Mouse (Mus musculus) kidney, postnatal 0 days (tissue): ENCODE measurements around the gene P2rx3. TPM values are rescaled to one million over a fixed set of nuclear protein-coding genes. Genes with fewer than 3 reads are reported as not detected.

ENCODE experiments used
- ATAC-seq: fragments of 200-750 bp; cut with Nextera tagmentation; replicated peaks from 2 replicates; pipeline ENCODE4 v1.8.0; 2017; ENCODE audit warnings: low read depth, moderate number of reproducible peaks, moderate TSS enrichment, moderate library complexity; ENCODE audit not compliant: low FRiP score
- DNase-seq: peaks from one replicate; pipeline ENCODE4 v3.0.0-alpha.2; 2016; ENCODE audit warnings: low spot score
- H3K27ac ChIP-seq: fragments of 300-500 bp; sonication (generic); 2 replicates; pipeline ENCODE4 v1.5.1; 2014; ENCODE audit warnings: mild to moderate bottlenecking
- H3K27me3 ChIP-seq: fragments of 300-500 bp; sonication (generic); 2 replicates; pipeline ENCODE4 v1.6.1; 2014; ENCODE audit warnings: low read length, mixed read lengths; ENCODE audit not compliant: insufficient read depth
- H3K36me3 ChIP-seq: fragments of 300-500 bp; sonication (generic); 2 replicates; pipeline ENCODE4 v1.6.1; 2014; ENCODE audit warnings: low read length, mixed read lengths; ENCODE audit not compliant: insufficient read depth
- H3K4me1 ChIP-seq: fragments of 300-500 bp; sonication (generic); replicated peaks from 2 replicates; pipeline ENCODE4 v1.6.1; 2014; ENCODE audit warnings: antibody characterized with exemption, low read length, mixed read lengths; ENCODE audit not compliant: insufficient read depth
- H3K4me2 ChIP-seq: fragments of 300-500 bp; sonication (generic); 2 replicates; pipeline ENCODE4 v1.6.1; 2014; ENCODE audit warnings: mild to moderate bottlenecking, low read length, moderate library complexity, mixed read lengths
- H3K4me3 ChIP-seq: fragments of 300-500 bp; sonication (generic); replicated peaks from 2 replicates; pipeline ENCODE4 v1.5.1; 2014; ENCODE audit warnings: low read depth, low read length
- H3K9ac ChIP-seq: fragments of 300-500 bp; sonication (generic); 2 replicates; pipeline ENCODE4 v1.6.1; 2014; ENCODE audit warnings: low read depth, low read length
- H3K9me3 ChIP-seq: fragments of 300-500 bp; sonication (generic); replicated peaks from 2 replicates; pipeline ENCODE4 v1.6.1; 2016; ENCODE audit warnings: low read length, inconsistent platforms, mixed read lengths
- CTCF ChIP-seq: IDR thresholded peaks from 2 replicates; pipeline ENCODE4 v1.5.1; 2016; ENCODE audit warnings: antibody characterized with exemption, low read depth, mild to moderate bottlenecking, moderate library complexity
- WGBS: fragments of 180-500 bp; shearing (Covaris S2); extraction: QIAGEN DNeasy Blood & Tissue Kit; methylation state at CpG from one replicate; pipeline ENCODE4 v1.1.7; 2014; 5-methylcytosine and 5-hydroxymethylcytosine counted together
- polyA plus RNA-seq: library from polyadenylated mRNA; unstranded; fragments of >200 nt; fragmentation: Nextera tagmentation; extraction: Ambion mirVana; gene quantifications from 2 replicates; pipeline ENCODE4 v1.2.1, GENCODE M21; 2015

P2rx3 gene
- polyA plus RNA-seq, 1 experiment from 2014 or later = 0.14 TPM

DNA sequence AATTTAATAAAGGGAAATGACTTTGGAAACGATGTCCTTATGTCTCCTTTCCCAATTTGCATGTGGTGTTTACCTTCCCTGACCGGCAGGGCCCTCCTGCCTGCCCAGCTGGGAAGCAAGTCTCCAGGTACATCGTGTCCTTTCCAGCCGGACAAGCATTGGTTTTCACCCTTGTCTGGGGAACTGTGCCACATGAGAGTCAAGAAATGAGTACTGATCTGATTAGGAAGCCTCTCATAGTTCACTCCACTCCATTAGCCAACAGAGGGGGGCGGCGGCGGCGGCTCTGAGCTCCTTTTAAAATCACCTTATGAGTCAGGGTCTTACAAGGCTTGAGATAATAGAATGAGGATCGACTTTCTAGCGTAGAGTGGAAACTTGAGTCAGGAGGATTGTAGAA is 9.8 kb upstream of the P2rx3 start:
- Histone ChIP-seq H3K4me3 (peak overlapping the region; percentile 73), H3K4me1 (peaks cover 28% of the 10 kb centered on the region), H3K9ac (peak overlapping the region; percentile 72), H3K4me2 (peak overlapping the region; percentile 73), H3K36me3 (peaks cover 39% of the 10 kb centered on the region), H3K27me3 (no peaks in the 10 kb centered on the region), H3K9me3 (no peaks in the 10 kb centered on the region), H3K27ac (peak overlapping the region; percentile 94)
- 35% methylated on average over 10 of the region's 10 CpGs for WGBS
- no peak for ATAC-seq
- TF ChIP-seq CTCF = no peak
- DNase-seq = no peak

DNA sequence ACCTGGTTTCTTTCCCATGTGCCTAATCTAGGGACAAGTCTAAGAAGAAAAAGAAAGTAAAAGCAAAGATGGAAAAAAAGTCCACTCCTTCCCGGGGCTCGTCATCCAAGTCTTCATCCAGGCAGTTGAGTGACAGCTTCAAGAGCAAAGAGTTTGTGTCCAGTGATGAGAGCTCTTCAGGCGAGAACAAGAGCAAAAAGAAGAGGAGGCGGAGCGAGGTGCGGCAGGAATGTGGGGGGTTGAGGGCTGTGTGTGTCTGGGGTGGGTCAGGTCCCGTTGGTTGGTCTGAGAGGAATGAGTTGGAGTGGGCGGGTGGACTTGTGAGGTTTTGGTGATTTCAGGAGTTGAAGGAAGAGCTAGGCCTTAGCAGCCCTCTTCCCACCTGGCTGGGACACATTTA is 9.0 kb upstream of the P2rx3 start:
- TF ChIP-seq CTCF = no peak
- no peak for DNase-seq
- WGBS = 86% methylated on average over 8 of the region's 8 CpGs
- Histone ChIP-seq H3K4me2 (no peak overlapping the region), H3K27ac (0 out of 2 replicates have a peak overlapping the region, but pooled peaks have one; percentile 94), H3K4me1 (peaks cover 28% of the 10 kb centered on the region), H3K27me3 (no peaks in the 10 kb centered on the region), H3K9me3 (no peaks in the 10 kb centered on the region), H3K9ac (no peak overlapping the region), H3K36me3 (peaks cover 46% of the 10 kb centered on the region), H3K4me3 (no peak overlapping the region; the same call in 1 of the 2 replicates)
- ATAC-seq = no peak

- Histone ChIP-seq H3K27me3 (no peaks in the 10 kb centered on the region), H3K9me3 (no peaks in the 10 kb centered on the region), H3K4me3 (no peak overlapping the region), H3K36me3 (peaks cover 65% of the 10 kb centered on the region), H3K4me2 (no peak overlapping the region), H3K4me1 (peaks cover 7% of the 10 kb centered on the region; the same call in 1 of the 2 replicates), H3K9ac (no peak overlapping the region), H3K27ac (no peak overlapping the region)
- no peak for TF ChIP-seq CTCF
- DNase-seq (no peak), ATAC-seq (no peak)
- WGBS = 90% methylated on average over 7 of the region's 7 CpGs
Observed at GRCm38 (mm10) chr2:85043623-85044022, 6.4 kb upstream of the P2rx3 start.

DNA sequence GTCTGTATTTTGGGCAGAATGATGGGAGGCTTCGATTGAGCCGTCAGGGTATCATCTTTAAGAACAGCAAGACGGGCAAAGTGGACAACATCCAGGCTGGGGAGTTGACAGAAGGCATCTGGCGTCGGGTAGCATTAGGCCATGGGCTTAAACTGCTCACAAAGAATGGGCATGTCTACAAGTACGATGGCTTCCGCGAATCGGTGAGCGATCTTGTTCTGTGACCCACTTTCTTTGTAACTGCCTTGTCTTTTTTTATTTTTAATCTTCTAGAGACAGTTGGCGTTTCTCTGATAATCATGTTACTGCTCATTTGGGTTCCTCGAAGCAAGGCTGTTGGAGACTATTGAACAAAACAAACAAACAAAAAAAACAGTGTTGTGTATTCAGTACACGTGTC is 1.1 kb upstream of the P2rx3 start:
- H3K4me1 ChIP-seq = peaks cover 11% of the 10 kb centered on the region
- H3K27me3 ChIP-seq = no peaks in the 10 kb centered on the region
- H3K9me3 ChIP-seq = no peaks in the 10 kb centered on the region
- 70% methylated on average over 13 of the region's 13 CpGs for whole genome bisulfite sequencing
- peak overlapping the region; percentile 74 for H3K4me2 ChIP-seq
- TF ChIP-seq CTCF = no peak
- peak overlapping the region; percentile 76 for H3K4me3 ChIP-seq
- ATAC-seq (no peak), DNase-seq (no peak)
- no peak overlapping the region for H3K27ac ChIP-seq
- H3K36me3 ChIP-seq = peaks cover 39% of the 10 kb centered on the region
- peak overlapping the region; percentile 93 for H3K9ac ChIP-seq

DNA sequence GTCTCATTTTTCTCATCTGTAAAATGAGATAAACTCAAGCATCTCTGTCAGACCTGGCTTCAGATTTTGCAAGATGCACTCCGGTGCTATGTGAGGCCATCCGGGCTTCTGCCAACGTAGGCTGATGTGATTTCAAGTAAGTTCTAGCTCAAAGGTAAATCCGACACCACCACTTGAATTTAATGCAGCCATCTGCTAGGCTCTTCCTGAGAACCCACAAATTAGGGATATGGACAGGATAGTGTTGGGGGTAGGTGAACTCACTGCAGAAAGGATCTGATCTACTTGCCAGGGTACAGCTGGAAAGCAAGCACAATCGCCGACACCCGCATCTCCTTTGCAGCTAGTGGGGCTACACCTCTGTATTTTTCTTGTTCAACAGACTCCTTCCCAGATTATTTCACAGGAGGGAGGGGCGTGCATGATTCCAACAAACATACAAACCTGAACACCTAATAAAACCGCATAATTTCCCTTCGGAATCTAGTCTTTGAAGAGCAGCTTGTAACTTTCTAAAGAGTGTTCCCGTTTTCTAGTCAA is 685 bp downstream of the P2rx3 start:
- 5% methylated on average over 11 of the region's 11 CpGs for WGBS
- Histone ChIP-seq H3K27ac (peak overlapping the region; percentile 40; the same call in 1 of the 2 replicates), H3K4me3 (peak overlapping the region; percentile 76), H3K4me1 (peaks cover 11% of the 10 kb centered on the region), H3K4me2 (peak overlapping the region; percentile 74), H3K36me3 (peaks cover 22% of the 10 kb centered on the region), H3K9me3 (no peaks in the 10 kb centered on the region), H3K9ac (peak overlapping the region; percentile 93), H3K27me3 (no peaks in the 10 kb centered on the region)
- DNase-seq = peak; percentile 14
- TF ChIP-seq CTCF = no peak
- ATAC-seq = peak; percentile 12

GRCm38 (mm10) chr2:85034169-85034568 is 3.1 kb downstream of the P2rx3 start:
- ATAC-seq = no peak
- Histone ChIP-seq H3K9me3 (no peaks in the 10 kb centered on the region), H3K36me3 (no peaks in the 10 kb centered on the region), H3K27me3 (no peaks in the 10 kb centered on the region), H3K4me2 (no peak overlapping the region), H3K9ac (no peak overlapping the region), H3K4me1 (peaks cover 11% of the 10 kb centered on the region), H3K27ac (no peak overlapping the region), H3K4me3 (no peak overlapping the region)
- no peak for DNase-seq
- WGBS = 85% methylated on average over 7 of the region's 7 CpGs
- no peak for TF ChIP-seq CTCF

DNA sequence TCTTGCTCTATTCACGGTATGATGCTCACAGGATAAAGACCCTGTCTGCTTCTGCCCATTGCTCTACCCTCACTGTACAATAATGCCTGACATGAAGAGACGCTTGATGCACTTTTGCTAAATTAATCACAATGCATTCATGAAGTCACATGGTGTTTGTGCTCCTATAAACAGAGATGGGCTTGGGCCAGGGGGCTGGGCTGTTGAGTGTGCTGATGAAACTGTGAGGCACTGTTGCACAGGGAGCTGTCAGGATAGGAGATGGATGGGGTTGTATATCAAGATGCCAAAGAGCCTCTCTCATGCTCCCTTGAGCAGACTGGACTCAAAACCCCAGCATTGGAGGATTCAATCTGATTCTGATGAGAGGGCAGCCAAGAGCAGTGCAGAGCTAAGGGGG is 4.1 kb downstream of the P2rx3 start:
- no peak for DNase-seq
- Histone ChIP-seq H3K36me3 (no peaks in the 10 kb centered on the region), H3K27ac (no peak overlapping the region), H3K27me3 (no peaks in the 10 kb centered on the region), H3K9ac (no peak overlapping the region), H3K9me3 (no peaks in the 10 kb centered on the region), H3K4me2 (no peak overlapping the region), H3K4me1 (peaks cover 6% of the 10 kb centered on the region), H3K4me3 (no peak overlapping the region)
- ATAC-seq = no peak
- no peak for TF ChIP-seq CTCF
- WGBS = 81% methylated on average over 2 of the region's 2 CpGs
